Mouse (Mus musculus) brain, embryonic 14.5 days (tissue): ENCODE measurements at regions not wholly inside any gene's neighbourhood (a gene's known extent, or its start where the extent isn't known, plus 50 kb on each side); places are given as distances from the start of the nearest gene placed in this dataset.

Experiments
- CTCF ChIP-seq: fragments of 200-500 bp; IDR thresholded peaks from 2 replicates; pipeline ENCODE4 v1.5.1; 2012; ENCODE audit warnings: inconsistent platforms, mild to moderate bottlenecking, moderate library complexity, borderline replicate concordance; ENCODE audit not compliant: insufficient read depth, insufficient read length; ENCODE audit errors: extremely low read depth
- POLR2A ChIP-seq: fragments of 200-500 bp; IDR thresholded peaks from 2 replicates; pipeline ENCODE4 v1.6.1; 2012; ENCODE audit warnings: mild to moderate bottlenecking, inconsistent platforms, borderline replicate concordance; ENCODE audit not compliant: poor library complexity, insufficient read depth, insufficient read length, severe bottlenecking; ENCODE audit errors: extremely low read depth

DNA sequence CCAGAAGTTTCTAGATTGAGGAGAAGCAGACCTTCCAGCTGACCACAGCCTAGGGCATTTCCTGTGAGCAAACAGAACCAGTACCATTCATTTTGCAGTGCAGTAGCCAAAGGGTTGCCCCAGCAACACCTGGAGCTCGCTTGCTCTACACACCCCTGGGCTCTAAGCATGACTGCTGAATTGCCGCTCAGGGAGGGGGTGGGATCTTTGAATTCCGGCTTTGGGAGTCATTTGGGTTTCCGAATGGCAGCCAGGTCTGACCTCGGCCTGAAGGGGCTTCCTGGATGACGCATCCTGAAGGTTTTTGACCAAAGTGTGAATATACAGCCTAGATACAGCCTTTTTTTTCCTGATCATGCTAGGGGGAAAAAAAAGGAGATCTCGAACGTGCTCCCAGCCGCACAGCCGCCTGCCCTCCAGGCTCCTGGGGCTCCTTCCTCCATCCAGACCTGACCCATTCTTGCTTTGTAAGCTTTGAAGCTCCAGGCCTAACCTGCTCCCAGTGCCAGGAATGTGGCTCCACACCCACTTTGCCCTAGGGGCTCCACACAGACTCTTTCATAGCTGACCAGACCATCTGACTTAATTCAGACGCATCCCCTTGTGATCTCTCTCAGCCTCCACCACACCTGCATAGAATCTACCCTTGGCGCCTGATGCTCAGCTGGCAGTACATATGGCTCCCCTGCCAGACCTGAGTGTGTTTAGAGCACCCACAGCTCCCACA, 91.1 kb upstream of the Tle3 start:
- TF ChIP-seq CTCF: no peak
- TF ChIP-seq POLR2A: no peak
